Mouse (Mus musculus): ENCODE data around the gene Olfr167. TPM values are rescaled to one million over a fixed set of nuclear protein-coding genes. Genes with fewer than 3 reads are reported as not detected.
"Not testable (repeated sequence)": the region's sequence is repeated elsewhere in the genome, so short reads cannot be mapped to it uniquely, and the experiment has no call there.

The Olfr167 gene
- not detected for total RNA-seq (2021)

DNA sequence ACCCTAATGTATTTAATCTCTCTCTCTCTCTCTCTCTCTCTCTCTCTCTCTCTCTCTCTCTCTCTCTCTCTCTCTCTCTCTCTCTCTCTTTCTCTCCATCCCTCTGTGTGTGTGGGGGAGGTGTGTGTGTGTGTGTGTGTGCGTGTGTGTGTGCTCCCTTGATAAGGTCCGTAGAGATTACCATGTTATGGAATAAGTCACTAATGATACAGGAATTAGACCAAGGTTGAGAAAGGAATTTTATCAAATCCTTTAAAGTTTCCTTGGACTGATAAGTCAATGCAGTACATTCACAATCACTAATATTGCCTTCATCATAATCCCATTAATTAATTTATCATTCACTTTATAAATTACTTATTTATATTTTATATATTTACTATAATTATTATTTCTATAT, at the start of gene Olfr167:
Gene Olfr167 (minus strand): TSS at position 101 of the 400 bp plus-strand sequence.
- DNase-seq = no peak

DNA sequence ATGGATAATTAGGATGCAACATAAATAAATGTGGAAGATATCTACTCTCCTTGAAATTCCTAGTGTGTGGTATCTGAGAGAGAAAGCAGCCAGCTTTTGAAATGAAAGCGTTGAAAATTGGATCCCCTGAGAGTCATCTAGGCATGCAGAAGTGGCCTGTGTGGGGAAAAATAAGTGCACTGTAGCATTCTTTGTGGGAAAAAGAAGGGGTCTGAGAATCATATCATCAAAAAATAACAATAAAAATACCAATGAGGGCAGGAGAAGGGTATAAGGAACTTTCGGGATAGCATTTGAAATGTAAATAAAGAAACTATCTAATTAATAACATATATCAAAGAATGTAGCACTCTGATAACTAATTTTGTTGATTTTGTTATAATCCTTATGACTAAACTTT, 49.6 kb upstream of the Olfr167 start, which contains the start of gene Olfr169:
Gene Olfr169 (minus strand): TSS at position 101 of the 400 bp plus-strand sequence.
- DNase-seq = not testable (repeated sequence)

GRCm38 (mm10) chr16:19553429-19553828, 31.4 kb upstream of the Olfr167 start:
- not testable (repeated sequence) for DNase-seq

DNA sequence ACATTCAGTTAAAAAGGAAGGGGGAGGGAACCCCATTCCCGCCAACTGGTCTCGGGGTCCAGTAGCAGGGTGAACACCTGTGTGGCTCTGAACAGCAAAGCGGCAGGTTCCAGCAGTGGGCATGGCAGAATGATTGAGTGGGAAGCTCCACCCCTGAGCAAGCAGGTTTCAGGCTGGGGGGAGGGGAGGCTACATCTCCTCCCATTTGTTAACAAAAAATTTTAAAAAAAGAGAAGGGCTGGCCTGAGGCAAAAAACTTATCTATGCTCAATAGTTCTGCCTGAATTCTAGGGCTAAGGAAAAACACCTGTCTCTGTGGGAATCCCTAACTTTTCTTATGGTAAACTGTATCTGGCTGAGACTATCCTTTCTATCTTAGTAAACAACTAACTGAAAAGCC, 30.2 kb upstream of the Olfr167 start:
- DNase-seq = not testable (repeated sequence)

DNA sequence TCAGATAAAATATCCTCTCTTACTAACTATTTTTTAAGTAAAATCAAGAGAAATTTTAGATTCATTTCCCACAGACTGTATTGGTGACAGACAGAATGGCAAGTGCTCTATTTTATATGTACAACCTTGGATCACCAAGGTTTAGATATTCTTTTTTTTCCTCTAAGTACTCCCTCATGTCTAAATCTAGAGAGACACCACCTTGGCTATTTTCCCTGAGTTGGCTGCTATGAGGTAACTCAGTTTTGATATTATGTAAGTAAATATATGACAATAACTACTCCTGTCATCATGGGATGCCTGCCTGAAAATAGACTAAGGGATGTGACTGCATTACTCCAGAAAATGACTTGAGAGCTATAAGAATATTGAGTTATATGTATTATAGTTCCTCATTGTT, 13.4 kb upstream of the Olfr167 start, which contains the start of gene Olfr168:
Gene Olfr168 (minus strand): TSS at position 101 of the 400 bp plus-strand sequence.
- DNase-seq = no peak

DNA sequence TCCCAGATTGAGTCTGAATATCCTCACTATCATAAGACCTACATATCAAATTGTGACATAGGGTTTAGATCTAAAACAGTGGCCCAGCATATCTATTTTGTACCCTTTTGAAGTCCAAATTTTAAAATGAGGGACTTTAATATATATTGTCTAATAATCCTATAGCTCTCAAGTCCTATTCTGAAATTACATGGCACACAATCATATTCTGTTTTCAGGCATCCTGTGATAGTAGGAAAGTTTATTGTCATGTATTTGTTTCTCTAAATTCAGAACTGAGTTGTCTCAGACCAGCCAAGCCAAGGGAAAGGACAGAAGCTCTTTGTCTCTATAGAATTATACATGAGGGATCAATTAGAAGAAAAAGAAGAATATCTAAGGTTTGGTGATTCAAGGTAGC, 38.7 kb downstream of the Olfr167 start, which contains the start of gene Olfr166:
Gene Olfr166 (plus strand): TSS at position 301 of the 400 bp plus-strand sequence.
- no peak for DNase-seq

DNA sequence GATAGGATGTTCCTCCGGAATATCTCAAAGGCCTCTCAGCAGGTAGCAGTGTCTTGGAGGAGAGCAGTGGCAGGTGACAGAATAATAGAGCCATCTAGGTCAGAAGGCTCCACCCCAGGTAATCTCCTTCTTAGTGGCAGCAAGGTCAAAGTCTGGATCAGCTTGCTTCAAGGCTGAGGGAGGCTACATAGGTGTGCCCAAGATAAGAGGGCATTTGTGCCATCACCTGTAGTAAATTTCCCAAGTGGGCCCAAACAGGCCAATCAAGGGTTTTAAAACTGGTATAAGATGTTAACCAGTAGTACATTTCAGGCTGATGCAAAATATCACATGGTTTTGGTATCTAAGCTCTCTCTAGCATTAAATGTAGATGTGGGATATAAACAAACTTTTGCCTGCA, 57.7 kb downstream of the Olfr167 start:
- no peak for DNase-seq

Other genes starting within 250 kb of the Olfr167 start
- not detected for gene Olfr164, start 208.2 kb downstream of the Olfr167 start, total RNA-seq (2021)
- gene Olfr165, start 99.1 kb downstream of the Olfr167 start, total RNA-seq (2021) = not detected
- gene Olfr166, start 38.6 kb downstream of the Olfr167 start, total RNA-seq (2021) = not detected
- gene Olfr168, start 13.3 kb upstream of the Olfr167 start, total RNA-seq (2021) = not detected
- not detected for gene Olfr169, start 49.5 kb upstream of the Olfr167 start, total RNA-seq (2021)
- gene Olfr170, start 89.6 kb upstream of the Olfr167 start, total RNA-seq (2021) = not detected
- gene Olfr171, start 107.7 kb upstream of the Olfr167 start, total RNA-seq (2021) = not detected
- under 1 TPM; 0.10 to 0.22 TPM for gene Lamp3, start 184.1 kb upstream of the Olfr167 start, total RNA-seq (2021)
- 1 to 10 TPM in 1 of 2 experiments, under 1 TPM in 1; 0.63 to 1.7 TPM for gene B3gnt5, start 237.9 kb upstream of the Olfr167 start, total RNA-seq (2021)

Measured in layer of hippocampus, postnatal 36 days (tissue).